Mouse (Mus musculus) left cerebral cortex, postnatal 25 days (tissue): ENCODE results near the gene Tbr1. TPM values are rescaled to one million over a fixed set of nuclear protein-coding genes. Genes with fewer than 3 reads are reported as not detected.

Experiments used
- DNase-seq, 2 experiments: peaks; one replicate each; pipeline ENCODE4 v3.0.0; 2022; ENCODE audit warnings: low spot score in 2 of 2, mixed read lengths in 1 of 2
- intact Hi-C: fragments of 180-260 bp; cut with DNase I; formaldehyde crosslinking; loops from one replicate; pipeline ENCODE4 v1.15.1; 2025
- total RNA-seq, 2 experiments: library from RNA; stranded (reverse); gene quantifications; 2 replicates each; pipeline ENCODE4 v1.2.3; 2021

Gene Tbr1
- total RNA-seq: 100 to 1,000 TPM; 111 to 119 TPM

DNA sequence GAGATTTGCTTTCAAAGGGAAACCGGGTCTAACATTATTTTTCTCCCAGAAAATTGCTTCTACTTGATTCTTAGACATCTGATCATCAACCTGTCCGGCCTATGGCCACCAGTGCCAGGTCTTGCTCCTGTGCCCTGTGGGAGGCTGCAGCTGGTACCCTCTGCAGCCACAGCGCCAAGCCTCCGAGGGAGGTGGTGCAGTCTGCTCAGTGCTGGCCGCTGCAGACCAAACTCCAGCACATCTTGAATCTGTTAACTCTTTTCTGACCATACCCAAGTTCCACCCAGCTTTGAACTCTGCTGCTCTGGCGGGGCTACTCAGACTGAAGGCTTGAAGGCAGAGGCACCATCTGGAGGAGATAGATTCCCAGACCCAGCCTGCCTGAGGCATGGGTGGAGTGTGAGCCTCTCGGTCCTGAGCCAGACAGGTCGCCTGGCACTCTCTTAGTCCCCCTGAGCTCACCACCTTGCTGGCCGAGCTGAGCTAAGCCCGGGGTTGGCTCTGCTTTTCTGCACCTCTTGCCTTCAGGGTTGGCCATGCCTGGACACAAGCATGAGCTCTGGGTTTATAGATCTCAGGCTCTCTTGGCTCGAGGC is at the start of gene Tbr1:
Tbr1 (plus strand) TSS at position 275 of the 596 bp plus-strand sequence.
- DNase-seq: peak in 1 of 2 experiments; percentile 49
- intact Hi-C loops: loop anchor here (1.0 to 10.0 kb wide), 2 partner anchors 146 to 482 kb away; no protein-coding TSS in a partner anchor

DNA sequence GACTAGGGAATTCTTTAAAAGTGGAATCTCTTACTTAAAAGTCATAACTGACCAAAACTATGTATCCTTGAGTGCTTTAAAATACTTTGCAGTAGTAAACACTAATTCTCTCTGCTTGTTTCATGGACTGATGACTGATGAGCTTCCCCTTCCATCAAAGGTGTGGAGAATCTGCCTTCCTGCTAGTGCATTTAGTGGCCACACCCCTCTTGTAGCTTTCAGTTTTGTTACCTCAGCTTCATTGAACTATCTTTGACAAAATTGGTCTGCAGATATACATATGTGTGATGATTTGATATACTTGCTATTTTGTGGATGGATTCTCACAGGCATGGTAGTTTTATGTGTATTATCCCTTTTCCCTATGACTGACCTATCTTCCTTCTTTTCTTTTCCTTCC is 47.7 kb upstream of the Tbr1 start:
- intact Hi-C loops: no loop called here

DNA sequence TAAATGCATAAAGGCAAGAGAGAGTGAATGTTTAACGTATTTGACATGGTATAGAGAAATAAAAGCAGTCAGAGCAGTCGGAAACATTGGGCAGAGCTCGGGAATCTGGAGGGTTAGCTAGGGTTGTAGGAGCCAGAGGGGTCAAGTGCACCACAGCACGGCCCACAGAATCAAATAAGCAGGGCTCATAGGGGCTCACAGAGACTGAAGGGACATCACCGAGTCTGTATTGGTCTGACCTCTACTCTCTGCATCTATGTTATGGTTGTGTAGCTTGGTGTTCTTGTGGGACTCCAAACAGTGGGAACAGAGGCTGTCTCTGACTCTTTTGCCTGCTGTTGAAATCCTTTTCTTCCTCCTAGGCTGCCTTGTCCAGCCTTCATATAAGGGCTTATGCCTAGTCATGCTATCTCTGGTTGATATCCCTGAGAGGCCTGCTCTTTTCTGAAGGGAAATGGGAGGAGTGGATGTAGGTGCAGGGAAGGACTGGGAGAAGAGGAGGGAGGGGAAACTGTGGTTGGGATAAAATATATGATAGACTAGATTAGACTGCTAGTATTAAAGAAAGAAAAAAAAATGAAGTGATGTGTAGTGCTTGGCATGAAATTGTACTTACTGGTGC is 43.4 kb upstream of the Tbr1 start:
- intact Hi-C loops: no loop called here
- no peak for DNase-seq

More for the DNA sequence above, 47.7 kb upstream of the Tbr1 start:
- DNase-seq: no peak

DNA sequence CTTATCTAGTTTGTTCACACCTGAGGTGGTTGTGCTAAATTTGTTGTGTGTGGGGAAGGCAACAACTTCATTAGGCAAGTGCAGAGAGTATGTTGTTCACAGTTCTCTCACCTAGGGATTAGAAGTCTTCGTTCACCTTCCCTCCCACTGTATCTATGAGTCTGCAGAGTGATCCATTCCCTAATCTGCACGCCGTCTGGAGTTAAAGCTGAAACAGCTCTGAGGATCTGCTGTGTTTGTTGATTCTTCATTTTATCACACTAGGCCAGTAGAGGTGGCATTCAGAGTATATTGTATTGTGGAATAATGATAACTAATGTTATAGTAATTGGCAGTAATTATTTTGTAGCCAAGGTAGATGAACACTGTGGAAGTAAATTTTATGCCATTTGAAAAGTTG is 42.7 kb upstream of the Tbr1 start:
- intact Hi-C loops: no loop called here
- DNase-seq: no peak

DNA sequence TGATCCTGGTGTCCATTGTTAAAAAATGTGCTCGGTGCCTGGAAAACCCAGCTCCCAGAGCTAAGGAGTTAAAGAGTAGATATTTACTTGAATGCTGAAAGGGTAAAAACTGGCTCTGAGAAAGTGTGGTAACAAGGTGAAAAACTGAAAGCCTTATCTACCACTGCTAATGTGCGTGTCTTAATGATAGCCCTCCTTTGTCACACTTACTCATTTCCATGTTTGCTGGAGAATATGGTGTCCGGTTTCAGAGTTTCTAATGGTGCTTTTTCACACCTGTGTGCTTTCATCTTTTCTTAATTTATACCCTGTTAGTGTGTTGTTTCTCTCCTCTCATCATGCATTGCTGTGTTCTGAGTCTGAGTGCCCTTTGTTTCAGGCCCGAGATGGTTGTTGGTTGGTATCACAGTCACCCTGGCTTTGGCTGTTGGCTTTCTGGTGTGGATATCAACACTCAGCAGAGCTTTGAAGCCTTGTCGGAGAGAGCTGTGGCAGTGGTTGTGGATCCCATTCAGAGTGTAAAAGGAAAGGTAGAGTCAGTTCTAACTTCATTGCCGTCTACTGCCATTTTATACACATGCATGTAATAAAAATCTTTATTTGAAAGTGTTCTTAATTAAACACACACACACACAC is 38.1 kb upstream of the Tbr1 start:
- intact Hi-C loops: no loop called here

DNA sequence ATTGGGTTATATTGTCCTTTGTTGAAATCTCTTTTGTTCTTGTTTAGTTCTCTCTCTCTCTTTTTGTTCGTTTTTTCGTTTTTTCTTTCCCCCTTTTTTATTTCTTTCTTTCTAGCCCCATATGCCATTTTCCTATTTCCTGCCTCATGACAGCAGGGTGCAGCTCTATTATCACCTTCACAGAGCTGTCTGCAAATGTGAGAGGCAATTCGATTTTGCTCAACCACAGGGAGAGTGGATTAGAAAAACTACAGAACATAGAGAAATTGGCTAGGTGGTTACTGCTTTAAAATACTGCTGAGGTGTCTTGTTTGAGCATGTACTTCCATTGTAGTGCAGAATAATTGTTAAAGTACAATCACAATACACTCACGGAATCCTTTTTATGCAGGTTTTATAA is 37.2 kb upstream of the Tbr1 start:
- DNase-seq: no peak
- intact Hi-C loops: no loop called here

More for the DNA sequence above, 38.1 kb upstream of the Tbr1 start:
- DNase-seq: no peak

DNA sequence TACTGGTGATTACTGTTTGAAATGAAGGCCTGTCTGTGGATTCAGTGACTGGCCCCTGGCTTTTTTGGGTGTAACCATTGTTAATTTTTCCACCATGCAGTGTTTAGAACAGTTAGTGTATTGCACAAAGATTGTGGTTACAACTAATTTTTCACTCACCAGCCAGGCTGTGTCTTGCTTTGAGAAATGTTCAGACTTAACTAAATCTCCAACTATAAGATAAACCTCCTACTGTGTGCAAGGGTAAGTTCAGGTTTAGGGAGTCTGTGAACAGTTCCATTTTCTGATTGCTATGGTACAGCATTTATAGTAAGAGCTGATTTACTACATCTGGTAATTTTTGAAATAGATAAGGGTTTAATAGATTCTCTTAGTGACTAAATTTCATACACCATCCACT is 21.9 kb upstream of the Tbr1 start:
- DNase-seq: no peak
- intact Hi-C loops: no loop called here

DNA sequence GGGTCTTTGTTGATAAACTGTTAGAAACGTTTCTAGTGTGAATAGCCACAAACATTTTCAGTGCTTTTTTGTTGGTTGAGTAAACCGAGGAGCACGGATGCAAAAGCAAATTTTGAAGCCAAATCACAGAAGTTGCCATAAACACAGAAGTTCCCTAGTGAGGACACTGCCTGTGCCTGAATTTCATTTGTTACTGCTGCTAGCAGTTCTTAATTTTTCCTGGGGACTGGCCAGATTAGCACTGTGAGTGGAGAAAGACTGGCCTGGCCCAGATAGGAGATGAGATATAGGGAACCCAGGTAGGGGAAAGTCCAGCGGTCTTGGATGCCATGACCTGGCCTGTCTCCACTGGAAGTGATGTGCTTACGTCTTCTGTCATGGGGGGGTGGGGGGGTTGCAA is 7.8 kb upstream of the Tbr1 start:
- intact Hi-C loops: no loop called here
- no peak for DNase-seq

DNA sequence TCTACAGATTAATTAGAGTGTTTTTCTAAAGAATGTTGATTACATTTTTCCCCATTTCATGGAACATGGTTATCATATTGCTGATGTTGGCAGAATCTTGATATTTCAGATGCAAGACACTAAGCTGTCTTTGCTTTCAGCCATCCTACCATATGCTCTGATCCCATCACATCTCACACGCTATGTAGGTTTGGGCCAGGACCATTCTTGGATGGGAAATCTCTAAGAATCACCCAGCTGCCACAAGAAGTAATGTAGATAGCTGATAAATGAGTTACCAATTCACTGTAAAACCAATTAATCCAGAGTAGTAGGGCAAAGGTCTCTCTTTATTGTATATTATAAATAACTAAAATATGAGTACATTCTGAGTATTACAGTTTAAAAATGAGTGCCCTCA is 4.7 kb upstream of the Tbr1 start:
- peak in 1 of 2 experiments; percentile 18 for DNase-seq
- intact Hi-C loops: no loop called here

DNA sequence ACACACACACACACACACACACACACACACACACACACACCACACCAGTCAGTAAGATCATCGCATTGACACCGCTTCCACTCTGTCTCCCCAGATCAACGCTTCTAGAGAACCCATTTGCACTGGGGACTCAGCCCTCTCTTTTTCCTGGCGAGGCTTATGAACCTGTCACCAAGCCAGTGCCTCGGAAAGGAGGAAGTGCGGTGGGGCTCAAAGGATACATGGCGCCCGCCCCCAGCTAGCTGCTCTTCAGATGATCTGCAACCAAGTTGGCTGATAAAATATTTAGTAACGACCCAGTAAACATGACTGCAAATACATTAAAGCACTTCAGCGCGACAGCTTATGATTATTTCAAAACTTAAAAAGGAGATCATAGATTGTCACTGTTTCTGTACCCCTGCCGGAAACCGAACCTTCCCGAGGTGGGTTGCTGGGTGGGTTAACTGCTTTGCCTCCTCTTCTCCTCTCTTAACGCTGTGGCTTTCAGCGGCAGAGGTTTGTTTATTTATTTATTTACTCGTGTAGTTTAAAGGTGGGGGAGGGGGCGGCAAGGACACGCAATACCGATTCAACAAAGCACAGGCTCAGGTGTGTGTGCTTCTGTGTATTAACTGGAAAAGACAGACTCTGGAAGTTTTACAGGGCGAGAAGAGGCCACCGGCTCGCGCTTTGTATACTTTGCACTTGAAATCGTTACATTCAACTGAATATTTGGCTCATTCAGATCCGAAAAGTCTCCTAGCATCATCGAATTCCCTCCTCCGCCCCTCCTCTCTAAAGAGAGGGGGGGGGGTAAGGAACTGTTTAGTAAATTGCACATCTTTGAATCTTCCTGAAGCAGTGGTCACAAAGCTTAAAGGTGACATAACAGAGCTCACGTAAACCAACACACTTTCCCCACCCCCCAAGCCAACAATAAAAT is 975 bp downstream of the Tbr1 start:
- peak in 1 of 2 experiments; percentile 55 for DNase-seq
- intact Hi-C loops: loop anchor here (1.0 to 10.0 kb wide), 2 partner anchors 147 to 481 kb away; no protein-coding TSS in a partner anchor

DNA sequence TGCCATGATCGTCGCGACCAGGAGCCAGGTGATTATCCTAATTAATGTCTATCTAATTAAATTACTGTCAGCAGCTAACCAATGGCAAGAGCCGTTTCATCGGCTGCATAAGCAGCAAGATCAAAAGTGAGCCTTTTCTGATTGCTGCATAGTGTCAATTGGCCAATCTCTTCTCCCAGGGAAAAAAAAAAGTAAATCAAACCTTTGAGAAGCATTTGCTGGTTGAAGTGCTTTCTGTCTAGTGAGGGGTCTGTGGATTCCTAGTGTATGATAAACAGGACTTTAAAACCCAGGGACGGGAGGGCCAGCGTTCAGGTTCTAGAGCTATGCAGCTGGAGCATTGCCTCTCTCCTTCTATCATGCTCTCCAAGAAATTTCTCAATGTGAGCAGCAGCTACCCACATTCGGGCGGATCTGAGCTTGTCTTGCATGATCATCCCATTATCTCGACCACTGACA is 1.7 kb downstream of the Tbr1 start:
- intact Hi-C loops: loop anchor here (10.0 kb wide), 1 partner anchor 480 kb away; no protein-coding TSS in a partner anchor
- peak; percentile 78 to 85 for DNase-seq

DNA sequence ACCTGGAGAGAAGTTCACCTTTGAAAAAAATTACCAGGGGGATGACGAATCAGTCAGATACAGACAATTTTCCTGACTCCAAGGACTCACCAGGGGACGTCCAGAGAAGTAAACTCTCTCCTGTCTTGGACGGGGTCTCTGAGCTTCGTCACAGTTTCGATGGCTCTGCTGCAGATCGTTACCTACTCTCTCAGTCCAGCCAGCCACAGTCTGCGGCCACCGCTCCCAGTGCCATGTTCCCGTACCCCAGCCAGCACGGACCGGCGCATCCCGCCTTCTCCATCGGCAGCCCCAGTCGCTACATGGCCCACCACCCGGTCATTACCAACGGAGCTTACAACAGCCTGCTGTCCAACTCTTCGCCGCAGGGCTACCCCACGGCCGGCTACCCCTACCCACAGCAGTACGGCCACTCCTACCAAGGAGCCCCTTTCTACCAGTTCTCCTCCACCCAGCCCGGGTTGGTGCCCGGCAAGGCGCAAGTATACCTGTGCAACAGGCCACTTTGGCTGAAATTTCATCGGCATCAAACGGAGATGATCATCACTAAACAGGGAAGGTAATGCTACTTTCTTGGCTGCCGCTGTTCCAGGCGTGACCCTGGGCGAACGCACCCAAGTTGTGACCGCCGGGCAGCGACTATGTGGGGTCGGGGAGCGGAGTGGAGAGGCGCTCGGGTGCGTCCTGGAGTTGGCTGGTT is 2.3 kb downstream of the Tbr1 start:
- intact Hi-C loops: loop anchor here (10.0 kb wide), 1 partner anchor 480 kb away; no protein-coding TSS in a partner anchor
- no peak for DNase-seq

DNA sequence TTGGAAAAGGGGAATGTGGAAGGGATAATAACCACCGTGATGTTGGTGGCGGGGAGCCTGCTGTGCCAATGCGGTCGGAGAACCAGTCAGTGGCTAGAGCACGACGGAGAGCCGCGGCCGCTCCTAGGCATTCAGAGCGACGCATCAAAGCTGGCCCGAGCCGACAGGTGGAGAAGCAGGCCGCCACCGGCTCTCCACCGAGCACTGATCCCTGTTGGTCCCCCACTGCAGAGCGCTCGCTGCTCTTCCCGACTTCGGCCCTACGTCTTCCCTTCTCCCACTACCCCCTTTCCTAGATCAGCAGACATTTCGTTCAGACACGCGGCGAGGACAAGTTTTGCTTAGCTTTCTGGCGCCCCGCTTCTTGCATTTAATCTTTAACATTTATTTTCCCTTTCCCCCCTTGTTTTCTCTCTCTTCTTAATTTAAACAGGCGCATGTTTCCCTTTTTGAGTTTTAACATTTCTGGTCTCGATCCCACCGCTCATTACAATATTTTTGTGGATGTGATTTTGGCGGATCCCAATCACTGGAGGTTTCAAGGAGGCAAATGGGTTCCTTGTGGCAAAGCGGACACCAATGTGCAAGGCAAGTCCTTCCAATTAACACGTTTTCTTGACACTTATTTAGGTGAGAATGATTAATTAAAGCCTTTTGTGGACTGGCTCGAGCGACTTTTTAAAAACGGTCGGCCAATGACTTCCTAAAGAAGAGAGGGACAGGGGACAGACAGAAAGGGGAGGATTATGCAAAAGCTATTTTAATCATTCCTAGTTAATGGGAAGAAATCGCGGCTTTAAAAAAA is 3.0 kb downstream of the Tbr1 start:
- DNase-seq: no peak
- intact Hi-C loops: loop anchor here (10.0 kb wide), 1 partner anchor 479 kb away; no protein-coding TSS in a partner anchor

DNA sequence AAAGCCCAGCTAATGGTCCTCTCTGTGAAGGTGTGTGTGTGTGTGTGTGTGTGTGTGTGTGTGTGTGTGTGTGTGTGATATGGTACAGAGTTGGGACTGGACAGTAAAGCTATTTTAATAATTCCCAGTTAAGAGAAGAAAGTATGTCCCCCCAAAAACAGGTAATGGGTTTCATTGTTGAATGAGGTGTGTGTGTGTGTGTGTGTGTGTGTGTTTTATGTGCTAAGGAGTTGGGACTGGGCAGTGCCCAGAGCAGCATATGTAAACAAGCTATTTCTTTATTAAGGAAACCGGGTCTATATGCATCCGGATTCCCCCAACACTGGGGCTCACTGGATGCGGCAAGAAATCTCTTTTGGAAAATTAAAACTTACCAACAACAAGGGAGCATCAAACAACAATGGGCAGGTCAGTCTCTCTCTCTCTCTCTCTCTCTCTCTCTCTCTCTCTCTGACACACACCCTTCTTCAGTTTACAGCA is 3.7 kb downstream of the Tbr1 start:
- intact Hi-C loops: loop anchor here (10.0 kb wide), 1 partner anchor 478 kb away; no protein-coding TSS in a partner anchor

DNA sequence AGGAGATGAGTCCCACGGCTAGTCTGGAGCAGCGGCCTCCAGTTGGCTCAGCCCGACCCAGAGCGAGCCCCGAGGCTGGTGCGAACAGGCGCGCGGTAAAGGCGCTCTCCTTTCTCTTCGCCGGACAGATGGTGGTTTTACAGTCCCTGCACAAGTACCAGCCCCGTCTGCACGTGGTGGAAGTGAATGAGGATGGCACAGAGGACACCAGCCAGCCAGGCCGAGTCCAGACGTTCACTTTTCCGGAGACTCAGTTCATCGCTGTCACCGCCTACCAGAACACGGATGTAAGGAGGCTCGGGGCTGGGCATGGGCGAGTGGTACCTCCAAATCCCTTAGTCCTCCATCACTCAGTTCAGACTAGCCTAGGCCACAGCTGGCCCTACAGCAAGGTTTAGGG is 4.4 kb downstream of the Tbr1 start:
- DNase-seq: peak in 1 of 2 experiments; percentile 53
- intact Hi-C loops: loop anchor here (10.0 kb wide), 1 partner anchor 478 kb away; no protein-coding TSS in a partner anchor

More for the DNA sequence above, 3.7 kb downstream of the Tbr1 start:
- DNase-seq: no peak

DNA sequence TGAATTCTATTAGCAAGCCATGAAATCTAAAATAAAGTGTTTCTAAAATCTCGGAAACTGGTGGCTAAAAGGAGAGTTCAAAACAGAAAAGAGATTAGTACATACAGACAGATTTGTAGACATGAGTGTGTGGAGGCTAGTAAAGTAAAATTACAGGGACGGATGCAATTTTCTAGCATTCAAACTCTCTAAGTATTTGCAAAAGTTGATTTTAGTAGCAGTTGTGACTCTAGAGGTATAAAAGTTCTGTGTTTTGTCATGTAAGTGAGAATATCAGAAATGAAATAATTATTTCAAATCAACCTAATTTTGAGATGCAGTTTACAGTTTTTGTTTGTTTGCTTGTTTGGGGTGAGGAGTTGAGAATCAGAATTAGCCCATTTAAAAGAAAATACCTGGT is 5.1 kb downstream of the Tbr1 start:
- intact Hi-C loops: loop anchor here (10.0 kb wide), 1 partner anchor 477 kb away; no protein-coding TSS in a partner anchor
- DNase-seq: no peak

DNA sequence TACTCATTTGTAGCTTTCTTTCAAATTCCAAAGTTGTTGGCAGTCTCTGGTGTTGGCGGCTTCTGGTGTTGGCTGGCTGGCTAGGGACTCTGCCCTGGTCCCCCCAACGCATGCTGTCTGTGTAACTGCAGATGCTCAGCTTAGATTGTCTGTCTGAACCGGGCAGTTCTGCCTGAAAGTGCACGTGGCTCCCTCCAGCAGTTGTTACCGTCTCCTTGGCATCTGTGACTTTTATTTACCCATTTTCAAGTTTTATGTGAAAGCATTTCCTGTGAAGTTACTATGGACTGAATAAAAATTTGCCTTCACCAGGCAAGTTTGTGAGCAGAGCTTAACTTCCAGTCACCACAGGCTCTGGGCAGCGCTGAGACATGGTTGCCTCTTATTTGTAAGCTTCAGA is 6.0 kb downstream of the Tbr1 start:
- intact Hi-C loops: loop anchor here (10.0 kb wide), 1 partner anchor 476 kb away; no protein-coding TSS in a partner anchor
- DNase-seq: peak in 1 of 2 experiments; percentile 34

DNA sequence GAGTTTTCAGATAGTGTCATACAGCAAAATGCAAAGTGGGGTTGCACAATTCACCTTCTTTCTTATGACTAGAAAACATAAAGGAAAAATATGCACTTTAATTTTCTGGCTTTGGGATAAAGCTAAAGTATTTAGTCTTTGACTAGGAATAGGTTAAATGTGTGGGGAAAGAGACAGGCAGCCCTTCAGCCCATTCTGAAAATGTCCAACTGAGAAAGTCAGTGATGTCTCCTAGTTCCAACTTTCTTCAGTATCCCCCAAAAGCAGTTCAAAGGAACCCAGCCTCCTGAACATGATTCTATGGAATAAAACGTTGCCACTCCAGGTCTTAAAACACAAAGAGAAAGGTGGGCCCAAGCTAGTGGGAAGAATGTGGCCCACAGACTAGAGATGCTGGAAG is 6.7 kb downstream of the Tbr1 start:
- intact Hi-C loops: loop anchor here (10.0 kb wide), 1 partner anchor 475 kb away; no protein-coding TSS in a partner anchor

More for the DNA sequence above, 6.7 kb downstream of the Tbr1 start:
- DNase-seq: no peak
